Mouse (Mus musculus) liver, embryonic 12.5 days (tissue): ENCODE data around the gene Ece1. TPM values are rescaled to one million over a fixed set of nuclear protein-coding genes. Genes with fewer than 3 reads are reported as not detected.
"Not testable (repeated sequence)": the region's sequence is repeated elsewhere in the genome, so short reads cannot be mapped to it uniquely, and the experiment has no call there.

Experiments
- ATAC-seq: fragments of 200-750 bp; cut with Nextera tagmentation; 2 replicates; pipeline ENCODE4 v1.8.0; 2017; ENCODE audit warnings: moderate number of reproducible peaks, mild to moderate bottlenecking, moderate library complexity
- H3K27ac ChIP-seq: fragments of 300-500 bp; sonication (generic); 2 replicates; pipeline ENCODE4 v1.5.1; 2016; ENCODE audit warnings: mild to moderate bottlenecking
- H3K27me3 ChIP-seq: fragments of 300-500 bp; sonication (generic); replicated peaks from 2 replicates; pipeline ENCODE4 v1.6.1; 2016; ENCODE audit warnings: mild to moderate bottlenecking, moderate library complexity
- H3K36me3 ChIP-seq: fragments of 300-500 bp; sonication (generic); 2 replicates; pipeline ENCODE4 v1.6.1; 2016; ENCODE audit warnings: mild to moderate bottlenecking, moderate library complexity
- H3K4me1 ChIP-seq: fragments of 300-500 bp; sonication (generic); 2 replicates; pipeline ENCODE4 v1.6.1; 2016
- H3K4me2 ChIP-seq: fragments of 300-500 bp; sonication (generic); 2 replicates; pipeline ENCODE4 v1.6.1; 2016; ENCODE audit warnings: mild to moderate bottlenecking, moderate library complexity
- H3K4me3 ChIP-seq: fragments of 300-500 bp; sonication (generic); 2 replicates; pipeline ENCODE4 v1.5.1; 2016; ENCODE audit warnings: mild to moderate bottlenecking, moderate library complexity
- H3K9ac ChIP-seq: fragments of 300-500 bp; sonication (generic); 2 replicates; pipeline ENCODE4 v1.6.1; 2016; ENCODE audit warnings: mild to moderate bottlenecking, moderate library complexity
- H3K9me3 ChIP-seq: fragments of 300-500 bp; sonication (generic); replicated peaks from 2 replicates; pipeline ENCODE4 v1.6.1; 2016; ENCODE audit warnings: mild to moderate bottlenecking, moderate library complexity
- WGBS: fragments of 180-500 bp; shearing (Covaris S2); methylation state at CpG from one replicate; pipeline ENCODE4 v1.1.7; 2016; ENCODE audit not compliant: insufficient replicate concordance; 5-methylcytosine and 5-hydroxymethylcytosine counted together
- polyA plus RNA-seq: library from polyadenylated mRNA; unstranded; fragments of >200 nt; fragmentation: Nextera tagmentation; extraction: Ambion mirVana; gene quantifications from 2 replicates; pipeline ENCODE4 v1.2.1, GENCODE M21; 2016

Ece1 gene
- polyA plus RNA-seq, 1 experiment from 2014 or later: 17.8 TPM

DNA sequence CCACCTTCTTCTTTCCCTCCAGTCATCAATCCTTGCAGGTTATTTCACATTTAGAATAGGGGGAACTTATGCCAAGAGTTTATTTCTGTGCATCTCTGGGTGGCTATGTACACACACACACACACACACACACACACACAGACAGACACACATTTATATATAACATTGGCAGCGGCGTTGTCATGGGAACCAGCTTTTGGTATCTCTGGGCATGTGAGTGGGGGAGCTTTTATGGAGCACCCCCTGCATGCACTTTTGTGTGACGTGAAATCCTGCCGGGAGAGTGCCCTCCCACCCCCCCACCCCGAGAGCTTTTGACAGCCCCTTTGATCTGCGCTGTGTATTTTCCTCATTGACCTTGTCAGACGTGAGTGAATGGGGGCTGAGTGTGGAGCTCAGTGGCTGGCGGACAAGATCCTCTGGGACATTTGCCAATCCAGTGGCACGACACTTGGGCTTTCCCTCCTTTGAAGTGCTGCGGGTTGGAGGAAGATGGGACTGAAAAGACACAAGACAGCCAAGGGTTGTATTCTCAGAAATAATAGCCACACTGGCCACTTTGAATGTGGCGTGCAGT, 112.9 kb downstream of the Ece1 start:
- WGBS: no CpG with 5 or more reads among the region's 11 CpGs
- not testable (repeated sequence) for H3K4me2 ChIP-seq, H3K36me3 ChIP-seq, H3K4me3 ChIP-seq, H3K9ac ChIP-seq, H3K4me1 ChIP-seq, H3K27ac ChIP-seq, H3K27me3 ChIP-seq, ATAC-seq, H3K9me3 ChIP-seq

DNA sequence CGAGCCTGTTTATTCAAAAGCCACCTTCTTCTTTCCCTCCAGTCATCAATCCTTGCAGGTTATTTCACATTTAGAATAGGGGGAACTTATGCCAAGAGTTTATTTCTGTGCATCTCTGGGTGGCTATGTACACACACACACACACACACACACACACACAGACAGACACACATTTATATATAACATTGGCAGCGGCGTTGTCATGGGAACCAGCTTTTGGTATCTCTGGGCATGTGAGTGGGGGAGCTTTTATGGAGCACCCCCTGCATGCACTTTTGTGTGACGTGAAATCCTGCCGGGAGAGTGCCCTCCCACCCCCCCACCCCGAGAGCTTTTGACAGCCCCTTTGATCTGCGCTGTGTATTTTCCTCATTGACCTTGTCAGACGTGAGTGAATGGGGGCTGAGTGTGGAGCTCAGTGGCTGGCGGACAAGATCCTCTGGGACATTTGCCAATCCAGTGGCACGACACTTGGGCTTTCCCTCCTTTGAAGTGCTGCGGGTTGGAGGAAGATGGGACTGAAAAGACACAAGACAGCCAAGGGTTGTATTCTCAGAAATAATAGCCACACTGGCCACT, 117.1 kb downstream of the Ece1 start:
- H3K4me2 ChIP-seq, H3K27ac ChIP-seq, H3K4me3 ChIP-seq, H3K4me1 ChIP-seq, H3K36me3 ChIP-seq, H3K9ac ChIP-seq, H3K9me3 ChIP-seq, H3K27me3 ChIP-seq, ATAC-seq: not testable (repeated sequence)
- WGBS: no CpG with 5 or more reads among the region's 11 CpGs

DNA sequence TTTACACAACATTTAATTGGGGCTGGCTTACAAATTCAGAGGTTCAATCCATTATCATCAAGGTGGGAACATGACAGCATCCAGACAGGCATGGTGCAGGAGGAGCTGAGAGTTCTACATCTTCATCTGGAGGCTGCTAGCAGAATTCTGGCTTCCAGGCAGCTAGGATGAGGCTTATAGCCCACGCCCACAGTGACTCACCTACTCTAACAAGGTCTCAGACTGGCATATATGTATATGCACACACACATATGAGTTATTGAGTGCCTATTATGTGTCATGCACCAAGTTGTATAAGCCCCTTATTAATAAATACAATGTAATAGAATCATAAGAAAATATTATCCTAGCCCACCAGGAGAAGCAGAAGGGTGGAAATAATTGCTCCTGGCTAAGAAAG, 120.8 kb downstream of the Ece1 start:
- H3K27ac ChIP-seq: no peak overlapping the region
- no peaks in the 10 kb centered on the region for H3K36me3 ChIP-seq
- no peaks in the 10 kb centered on the region for H3K9me3 ChIP-seq
- no peak overlapping the region for H3K9ac ChIP-seq
- 59% methylated on average over 1 of the region's 1 CpGs for WGBS
- H3K4me1 ChIP-seq: no peaks in the 10 kb centered on the region
- H3K27me3 ChIP-seq: peaks cover 4% of the 10 kb centered on the region; the same call in 1 of the 2 replicates
- ATAC-seq: no peak
- H3K4me3 ChIP-seq: no peak overlapping the region
- H3K4me2 ChIP-seq: no peak overlapping the region

DNA sequence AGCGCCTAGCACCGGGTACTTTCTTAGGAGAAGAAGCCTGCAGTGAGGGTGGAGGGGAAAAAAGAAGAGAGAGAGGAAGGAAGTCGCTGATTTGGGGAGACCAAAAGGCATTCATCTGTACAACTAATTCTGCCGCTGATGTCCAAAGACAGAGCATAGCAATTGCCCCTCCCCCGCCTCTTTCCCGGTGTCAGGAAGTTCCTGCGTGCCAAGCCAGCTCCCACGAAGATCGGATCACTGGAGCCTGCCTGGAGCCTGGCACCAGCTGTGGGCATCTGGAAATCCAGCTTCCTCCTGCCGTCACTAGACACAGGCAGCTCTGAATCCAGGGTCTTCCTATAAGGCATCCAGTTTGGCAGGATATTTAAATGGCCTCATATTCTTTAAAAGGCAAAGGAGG, 122.2 kb downstream of the Ece1 start:
- Histone ChIP-seq H3K4me3 (no peak overlapping the region), H3K9me3 (no peaks in the 10 kb centered on the region), H3K27me3 (peaks cover 8% of the 10 kb centered on the region; the same call in 1 of the 2 replicates), H3K4me1 (no peaks in the 10 kb centered on the region), H3K9ac (no peak overlapping the region), H3K27ac (no peak overlapping the region), H3K36me3 (no peaks in the 10 kb centered on the region), H3K4me2 (no peak overlapping the region)
- ATAC-seq: no peak
- WGBS: 41% methylated on average over 10 of the region's 10 CpGs

DNA sequence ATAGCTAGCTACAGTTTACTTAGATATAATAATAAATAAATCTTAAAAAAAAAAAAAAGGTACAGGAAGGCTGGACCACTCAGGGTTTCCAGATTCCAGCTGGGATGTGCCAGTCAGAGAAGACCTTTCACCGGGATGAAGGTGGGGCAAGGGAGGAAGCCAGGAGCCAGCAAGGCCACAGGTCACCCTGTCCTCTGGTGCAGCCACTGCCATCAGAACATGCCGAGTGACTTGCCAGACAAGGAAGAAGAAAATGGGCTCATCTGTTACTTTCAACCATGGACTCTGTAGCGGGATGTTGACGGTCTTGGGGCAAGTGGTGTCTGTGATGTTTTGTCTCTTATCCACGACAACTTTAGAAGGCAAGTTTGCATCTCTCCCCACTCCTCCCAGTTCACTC, 122.7 kb downstream of the Ece1 start:
- Histone ChIP-seq H3K4me3 (no peak overlapping the region), H3K27me3 (peaks cover 13% of the 10 kb centered on the region; the same call in 1 of the 2 replicates), H3K9me3 (no peaks in the 10 kb centered on the region), H3K4me2 (no peak overlapping the region), H3K27ac (no peak overlapping the region), H3K4me1 (no peaks in the 10 kb centered on the region), H3K36me3 (no peaks in the 10 kb centered on the region), H3K9ac (no peak overlapping the region)
- ATAC-seq: no peak
- 66% methylated on average over 5 of the region's 5 CpGs for WGBS

DNA sequence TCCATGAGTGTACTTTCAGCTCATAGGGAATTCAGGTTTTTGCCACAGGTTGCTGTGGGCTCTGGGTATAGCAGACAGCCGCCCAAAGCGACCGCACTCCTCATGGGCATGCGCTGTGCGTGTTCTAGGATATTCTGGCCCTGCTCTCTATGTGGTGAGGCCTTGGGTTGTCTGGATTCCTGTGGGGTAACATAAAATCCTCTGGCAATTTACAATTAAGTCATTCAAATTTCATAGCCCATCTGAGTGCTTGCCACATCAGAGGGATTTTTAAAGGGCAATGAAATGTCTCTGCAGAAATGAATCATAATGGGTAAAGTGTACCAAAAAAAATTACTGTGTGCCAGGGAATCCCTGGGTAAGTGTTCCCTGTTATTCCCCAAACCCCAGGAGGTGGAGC, 127.4 kb downstream of the Ece1 start:
- Histone ChIP-seq H3K4me3 (no peak overlapping the region), H3K9me3 (no peaks in the 10 kb centered on the region), H3K9ac (no peak overlapping the region), H3K4me2 (no peak overlapping the region), H3K36me3 (no peaks in the 10 kb centered on the region), H3K27ac (no peak overlapping the region), H3K4me1 (peaks cover 9% of the 10 kb centered on the region), H3K27me3 (peaks cover 33% of the 10 kb centered on the region)
- ATAC-seq: no peak
- WGBS: 80% methylated on average over 5 of the region's 5 CpGs

DNA sequence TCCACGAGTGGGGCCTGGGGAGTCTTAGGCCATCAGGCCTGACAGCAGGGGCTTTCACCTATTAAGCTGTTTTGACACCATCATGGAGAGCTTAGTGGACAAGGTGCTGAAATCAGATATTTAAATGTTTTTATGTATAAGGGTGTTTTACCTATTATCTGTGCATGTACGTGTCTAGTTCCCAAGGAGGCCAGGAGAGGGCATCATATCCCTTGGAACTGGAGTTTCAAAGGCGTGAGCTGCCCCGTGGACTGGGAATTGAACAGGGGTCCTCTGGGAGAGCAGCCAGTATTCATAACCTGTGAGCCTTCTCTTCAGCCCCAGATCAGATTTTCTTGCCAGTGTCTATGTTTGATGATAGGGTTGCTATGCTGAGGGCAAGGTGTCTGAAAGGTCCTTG, 128.4 kb downstream of the Ece1 start:
- H3K36me3 ChIP-seq: peaks cover 5% of the 10 kb centered on the region; the same call in 1 of the 2 replicates
- H3K9me3 ChIP-seq: no peaks in the 10 kb centered on the region
- H3K27me3 ChIP-seq: peaks cover 33% of the 10 kb centered on the region
- H3K27ac ChIP-seq: no peak overlapping the region
- no peak overlapping the region for H3K4me2 ChIP-seq
- peaks cover 19% of the 10 kb centered on the region for H3K4me1 ChIP-seq
- no peak for ATAC-seq
- H3K9ac ChIP-seq: no peak overlapping the region
- WGBS: 63% methylated on average over 4 of the region's 4 CpGs
- no peak overlapping the region for H3K4me3 ChIP-seq

DNA sequence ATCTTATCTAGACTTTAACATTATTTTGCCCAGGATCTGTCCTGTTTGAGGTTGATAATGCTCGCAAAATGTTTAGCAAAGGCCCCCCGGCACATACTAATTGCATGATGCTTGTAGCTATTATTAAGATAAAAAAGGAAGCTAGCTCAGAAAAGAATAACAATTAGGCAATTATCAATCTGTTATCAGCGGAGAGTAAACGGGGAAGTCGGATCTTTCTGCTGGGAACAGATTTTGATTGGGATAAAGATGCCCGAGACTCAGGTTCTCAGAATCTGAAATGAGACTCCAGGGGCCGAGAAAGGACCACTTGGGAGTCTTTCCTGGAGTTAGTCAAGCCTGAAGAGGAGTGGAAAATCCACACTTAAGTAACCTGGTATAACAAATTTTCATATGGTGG, 129.2 kb downstream of the Ece1 start:
- peaks cover 13% of the 10 kb centered on the region for H3K36me3 ChIP-seq
- ATAC-seq: no peak
- H3K27ac ChIP-seq: no peak overlapping the region
- H3K9me3 ChIP-seq: no peaks in the 10 kb centered on the region
- peaks cover 33% of the 10 kb centered on the region for H3K27me3 ChIP-seq
- 51% methylated on average over 7 of the region's 7 CpGs for WGBS
- no peak overlapping the region for H3K9ac ChIP-seq
- H3K4me3 ChIP-seq: no peak overlapping the region
- no peak overlapping the region for H3K4me2 ChIP-seq
- peaks cover 28% of the 10 kb centered on the region for H3K4me1 ChIP-seq

DNA sequence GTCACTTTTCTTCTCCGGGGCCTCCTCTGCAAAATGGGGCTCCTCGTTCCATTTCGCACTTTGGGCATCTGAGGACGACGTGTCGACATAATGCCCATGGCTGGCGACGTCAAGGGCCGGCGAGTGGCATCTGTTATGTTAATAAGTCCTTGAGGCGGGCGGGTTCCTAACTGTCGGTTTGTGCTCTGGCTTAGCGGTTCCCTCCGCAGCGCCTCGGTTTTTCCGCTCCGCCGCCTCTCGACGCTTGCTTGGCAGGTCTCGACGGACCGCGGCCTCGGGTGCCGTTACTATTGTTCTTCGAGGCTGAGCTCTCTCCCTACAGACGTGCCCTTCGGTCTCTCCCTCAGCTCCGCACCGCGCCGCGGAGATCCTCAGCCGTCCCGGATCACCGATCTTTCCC, 130.9 kb downstream of the Ece1 start, which contains the start of gene Eif4g3:
Gene Eif4g3, plus strand, starts transcription at position 133 of the 400 bp plus-strand sequence.
- Histone ChIP-seq H3K9ac (peak within 1 kb of the TSS; percentile 98), H3K27me3 (peaks cover 33% of the 10 kb centered on the region), H3K36me3 (peaks cover 26% of the 10 kb centered on the region), H3K9me3 (no peaks in the 10 kb centered on the region), H3K4me1 (peaks cover 29% of the 10 kb centered on the region), H3K4me2 (peak within 1 kb of the TSS; percentile 86), H3K4me3 (peak within 1 kb of the TSS; percentile 98), H3K27ac (peak within 1 kb of the TSS; percentile 86)
- 3% methylated on average over 39 of the region's 39 CpGs for WGBS
- ATAC-seq: peak; percentile 61; the same call in 1 of the 2 replicates

DNA sequence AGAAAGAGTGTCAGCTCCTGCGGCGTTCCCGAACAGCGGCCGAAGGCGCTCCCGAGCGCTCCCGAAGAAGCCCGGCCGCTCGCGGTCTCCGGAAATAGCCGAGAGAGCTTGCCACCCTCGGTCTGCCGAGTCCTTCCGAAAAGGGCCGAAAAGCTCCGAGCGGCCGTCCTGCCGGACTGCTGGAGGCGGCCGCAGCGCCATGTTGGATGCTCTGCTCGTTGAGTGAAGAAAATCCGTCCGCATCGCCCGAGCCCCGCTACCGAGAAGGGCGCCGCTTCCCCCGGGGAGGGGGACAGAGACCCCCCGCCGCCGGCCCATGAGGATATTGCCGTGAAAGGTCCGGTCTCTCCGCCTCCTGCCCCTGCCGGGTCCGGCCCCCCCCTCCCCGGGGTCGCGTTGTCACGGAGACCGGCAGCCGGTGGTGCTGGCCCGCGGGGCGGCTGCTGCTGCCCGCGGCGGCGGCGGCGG, 131.3 kb downstream of the Ece1 start:
- Histone ChIP-seq H3K27ac (peak overlapping the region; percentile 86), H3K4me2 (peak overlapping the region; percentile 86), H3K4me3 (peak overlapping the region; percentile 98), H3K27me3 (peaks cover 33% of the 10 kb centered on the region), H3K9me3 (no peaks in the 10 kb centered on the region), H3K4me1 (peaks cover 29% of the 10 kb centered on the region), H3K36me3 (peaks cover 30% of the 10 kb centered on the region), H3K9ac (peak overlapping the region; percentile 98)
- ATAC-seq: peak; percentile 91
- 4% methylated on average over 51 of the region's 59 CpGs for WGBS

DNA sequence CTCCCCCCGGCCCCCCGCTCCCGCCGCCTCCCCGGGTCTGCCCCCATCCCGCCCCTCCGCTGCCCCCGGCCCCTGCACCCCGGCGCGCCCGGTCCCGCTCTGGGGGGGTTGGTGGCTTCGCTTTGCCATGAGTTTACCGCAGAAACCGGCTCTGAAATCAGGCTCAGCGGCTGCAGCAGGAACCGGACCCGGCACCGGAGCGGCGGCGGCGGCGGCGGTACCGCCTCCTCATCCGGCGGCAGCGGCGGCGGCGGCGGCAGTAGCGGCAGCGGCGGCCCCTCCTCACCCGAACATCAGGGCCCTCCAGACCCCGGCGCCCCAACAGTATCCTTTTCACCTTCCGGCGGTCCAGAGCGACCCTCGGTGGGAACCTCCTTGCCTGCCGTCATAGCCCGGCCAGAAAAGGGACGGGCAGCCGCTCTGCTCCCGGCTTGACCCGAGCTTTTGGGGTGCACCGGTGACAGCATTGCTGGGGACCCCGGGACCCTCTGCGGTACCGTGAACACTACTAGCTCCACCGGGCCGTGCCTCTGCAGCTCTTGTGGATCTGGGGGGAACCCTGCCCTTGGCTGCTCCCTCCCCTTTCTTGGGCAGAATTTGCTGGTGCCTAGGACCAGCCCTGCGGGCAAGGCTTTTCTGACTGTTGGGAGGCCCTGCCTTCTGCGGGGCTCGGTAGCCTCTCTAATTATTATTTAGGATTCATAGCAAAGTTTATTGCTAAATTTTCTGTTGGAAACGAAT, 132.0 kb downstream of the Ece1 start:
- peak overlapping the region; percentile 86 for H3K27ac ChIP-seq
- no peaks in the 10 kb centered on the region for H3K9me3 ChIP-seq
- H3K27me3 ChIP-seq: peaks cover 32% of the 10 kb centered on the region
- under 1% methylated on average over 50 of the region's 60 CpGs for WGBS
- H3K9ac ChIP-seq: peak overlapping the region; percentile 98
- H3K36me3 ChIP-seq: peaks cover 37% of the 10 kb centered on the region
- peaks cover 29% of the 10 kb centered on the region for H3K4me1 ChIP-seq
- H3K4me2 ChIP-seq: peak overlapping the region; percentile 86
- H3K4me3 ChIP-seq: peak overlapping the region; percentile 98
- peak; percentile 45 for ATAC-seq
